Mouse (Mus musculus) heart, embryonic 16.5 days (tissue): Measurements from ENCODE around the gene Plekhg4. TPM values are rescaled to one million over a fixed set of nuclear protein-coding genes. Genes with fewer than 3 reads are reported as not detected.

Source experiments
- ATAC-seq: fragments of 200-750 bp; cut with Nextera tagmentation; replicated peaks from 2 replicates; pipeline ENCODE4 v1.8.0; 2017; ENCODE audit warnings: moderate number of reproducible peaks; ENCODE audit not compliant: insufficient read depth, low FRiP score; ENCODE audit errors: extremely low read depth
- H3K27ac ChIP-seq: fragments of 300-500 bp; sonication (generic); 2 replicates; pipeline ENCODE4 v1.5.1; 2014; ENCODE audit warnings: mild to moderate bottlenecking, low read length, control low read depth, moderate library complexity
- H3K27me3 ChIP-seq: fragments of 300-500 bp; sonication (generic); 2 replicates; pipeline ENCODE4 v1.6.1; 2014; ENCODE audit warnings: low read length, mixed read lengths; ENCODE audit not compliant: control insufficient read depth, insufficient read depth
- H3K36me3 ChIP-seq: fragments of 300-500 bp; sonication (generic); 2 replicates; pipeline ENCODE4 v1.6.1; 2014; ENCODE audit not compliant: control insufficient read depth, insufficient read depth
- H3K4me1 ChIP-seq: fragments of 300-500 bp; sonication (generic); 2 replicates; pipeline ENCODE4 v1.6.1; 2014; ENCODE audit warnings: low read length, mixed read lengths; ENCODE audit not compliant: control insufficient read depth, insufficient read depth
- H3K4me2 ChIP-seq: fragments of 300-500 bp; sonication (generic); 2 replicates; pipeline ENCODE4 v1.6.1; 2014; ENCODE audit warnings: low read depth, mild to moderate bottlenecking, control low read depth, low read length
- H3K4me3 ChIP-seq: fragments of 300-500 bp; sonication (generic); 2 replicates; pipeline ENCODE4 v1.5.1; 2014; ENCODE audit warnings: mild to moderate bottlenecking, control low read depth, low read length
- H3K9ac ChIP-seq: fragments of 300-500 bp; sonication (generic); 2 replicates; pipeline ENCODE4 v1.6.1; 2014; ENCODE audit warnings: low read length, control low read depth
- H3K9me3 ChIP-seq: fragments of 300-500 bp; sonication (generic); replicated peaks from 2 replicates; pipeline ENCODE4 v1.6.1; 2016; ENCODE audit warnings: low read length; ENCODE audit not compliant: control insufficient read depth
- WGBS: fragments of 180-500 bp; shearing (Covaris S2); extraction: QIAGEN DNeasy Blood & Tissue Kit; methylation state at CpG from one replicate; pipeline ENCODE4 v1.1.7; 2014; 5-methylcytosine and 5-hydroxymethylcytosine counted together
- polyA plus RNA-seq: library from polyadenylated mRNA; unstranded; fragments of >200 nt; fragmentation: Nextera tagmentation; extraction: Ambion mirVana; gene quantifications from 2 replicates; pipeline ENCODE4 v1.2.1, GENCODE M21; 2015

Plekhg4 gene
- polyA plus RNA-seq, 1 experiment from 2014 or later: 0.18 TPM

GRCm38 (mm10) chr8:105338992-105339391 is 34.1 kb upstream of the Plekhg4 start:
- Histone ChIP-seq H3K4me3 (no peak overlapping the region), H3K4me2 (no peak overlapping the region), H3K27me3 (no peaks in the 10 kb centered on the region), H3K36me3 (peaks cover 29% of the 10 kb centered on the region), H3K9me3 (no peaks in the 10 kb centered on the region), H3K9ac (0 out of 2 replicates have a peak overlapping the region, but pooled peaks have one; percentile 13), H3K4me1 (peaks cover 27% of the 10 kb centered on the region), H3K27ac (peak overlapping the region; percentile 46; the same call in 1 of the 2 replicates)
- 15% methylated on average over 4 of the region's 4 CpGs for WGBS
- ATAC-seq: no peak

- Histone ChIP-seq H3K9ac (no peak overlapping the region), H3K4me3 (no peak overlapping the region), H3K4me2 (0 out of 2 replicates have a peak overlapping the region, but pooled peaks have one; percentile 7), H3K9me3 (no peaks in the 10 kb centered on the region), H3K27ac (peak overlapping the region; percentile 38), H3K27me3 (no peaks in the 10 kb centered on the region), H3K4me1 (peaks cover 37% of the 10 kb centered on the region), H3K36me3 (peaks cover 19% of the 10 kb centered on the region)
- 0 out of 2 replicates have a peak, but pooled peaks have one; percentile 15 for ATAC-seq
- 42% methylated on average over 6 of the region's 6 CpGs for WGBS
Measured at GRCm38 (mm10) chr8:105339886-105340635, 33.0 kb upstream of the Plekhg4 start.

- H3K36me3 ChIP-seq: peaks cover 8% of the 10 kb centered on the region
- no peak overlapping the region for H3K4me3 ChIP-seq
- no peak overlapping the region for H3K9ac ChIP-seq
- peaks cover 50% of the 10 kb centered on the region for H3K4me1 ChIP-seq
- ATAC-seq: no peak
- WGBS: 22% methylated on average over 8 of the region's 8 CpGs
- peak overlapping the region; percentile 30 for H3K27ac ChIP-seq
- no peak overlapping the region for H3K4me2 ChIP-seq
- H3K9me3 ChIP-seq: no peaks in the 10 kb centered on the region
- H3K27me3 ChIP-seq: no peaks in the 10 kb centered on the region
Measured at GRCm38 (mm10) chr8:105341399-105341798, 31.7 kb upstream of the Plekhg4 start.

- Histone ChIP-seq H3K4me1 (peaks cover 54% of the 10 kb centered on the region), H3K9me3 (no peaks in the 10 kb centered on the region), H3K27ac (no peak overlapping the region), H3K36me3 (no peaks in the 10 kb centered on the region), H3K27me3 (no peaks in the 10 kb centered on the region), H3K4me2 (no peak overlapping the region), H3K9ac (no peak overlapping the region), H3K4me3 (no peak overlapping the region)
- no peak for ATAC-seq
- WGBS: 66% methylated on average over 4 of the region's 4 CpGs
Measured at GRCm38 (mm10) chr8:105342768-105343167, 30.3 kb upstream of the Plekhg4 start.

- Histone ChIP-seq H3K4me2 (peak overlapping the region; percentile 14; the same call in 1 of the 2 replicates), H3K4me3 (no peak overlapping the region), H3K27ac (no peak overlapping the region), H3K9me3 (no peaks in the 10 kb centered on the region), H3K4me1 (peaks cover 50% of the 10 kb centered on the region), H3K9ac (no peak overlapping the region), H3K36me3 (no peaks in the 10 kb centered on the region), H3K27me3 (no peaks in the 10 kb centered on the region)
- no peak for ATAC-seq
- 46% methylated on average over 8 of the region's 8 CpGs for WGBS
Measured at GRCm38 (mm10) chr8:105343791-105344574, 29.1 kb upstream of the Plekhg4 start.

GRCm38 (mm10) chr8:105345061-105345975 is 27.8 kb upstream of the Plekhg4 start:
- Histone ChIP-seq H3K27me3 (no peaks in the 10 kb centered on the region), H3K9me3 (no peaks in the 10 kb centered on the region), H3K4me1 (peaks cover 47% of the 10 kb centered on the region), H3K4me3 (no peak overlapping the region; the same call in 1 of the 2 replicates), H3K36me3 (no peaks in the 10 kb centered on the region), H3K27ac (peak overlapping the region; percentile 92), H3K4me2 (peak overlapping the region; percentile 87), H3K9ac (peak overlapping the region; percentile 53)
- 40% methylated on average over 7 of the region's 7 CpGs for WGBS
- no peak for ATAC-seq

- Histone ChIP-seq H3K27me3 (peaks cover 2% of the 10 kb centered on the region; the same call in 1 of the 2 replicates), H3K4me1 (peaks cover 44% of the 10 kb centered on the region), H3K9me3 (no peaks in the 10 kb centered on the region), H3K27ac (peak overlapping the region; percentile 92), H3K4me2 (peak overlapping the region; percentile 87), H3K9ac (peak overlapping the region; percentile 87), H3K4me3 (peak overlapping the region; percentile 73), H3K36me3 (no peaks in the 10 kb centered on the region)
- peak; percentile 39 for ATAC-seq
- WGBS: 2% methylated on average over 34 of the region's 34 CpGs
Measured at GRCm38 (mm10) chr8:105346611-105347427, 26.3 kb upstream of the Plekhg4 start.
